Mouse (Mus musculus) intestine, embryonic 15.5 days (tissue): ENCODE data around the gene Slc39a3. TPM values are rescaled to one million over a fixed set of nuclear protein-coding genes. Genes with fewer than 3 reads are reported as not detected.
"Not testable (repeated sequence)": the region's sequence is repeated elsewhere in the genome, so short reads cannot be mapped to it uniquely, and the experiment has no call there.

ENCODE experiments used
- ATAC-seq: fragments of 200-750 bp; cut with Nextera tagmentation; 2 replicates; pipeline ENCODE4 v1.8.0; 2017; ENCODE audit warnings: moderate TSS enrichment, moderate library complexity
- H3K27ac ChIP-seq: fragments of 300-500 bp; sonication (generic); 2 replicates; pipeline ENCODE4 v1.5.1; 2015; ENCODE audit warnings: mild to moderate bottlenecking, inconsistent platforms
- H3K27me3 ChIP-seq: fragments of 300-500 bp; sonication (generic); replicated peaks from 2 replicates; pipeline ENCODE4 v1.6.1; 2015; ENCODE audit warnings: inconsistent platforms
- H3K36me3 ChIP-seq: fragments of 300-500 bp; sonication (generic); 2 replicates; pipeline ENCODE4 v1.6.1; 2015; ENCODE audit warnings: inconsistent platforms
- H3K4me1 ChIP-seq: fragments of 300-500 bp; sonication (generic); replicated peaks from 2 replicates; pipeline ENCODE4 v1.6.1; 2015; ENCODE audit warnings: inconsistent platforms
- H3K4me2 ChIP-seq: fragments of 300-500 bp; sonication (generic); replicated peaks from 2 replicates; pipeline ENCODE4 v1.6.1; 2015; ENCODE audit warnings: mild to moderate bottlenecking, inconsistent platforms
- H3K4me3 ChIP-seq: fragments of 300-500 bp; sonication (generic); replicated peaks from 2 replicates; pipeline ENCODE4 v1.5.1; 2015; ENCODE audit warnings: inconsistent platforms
- H3K9ac ChIP-seq: fragments of 300-500 bp; sonication (generic); 2 replicates; pipeline ENCODE4 v1.6.1; 2015; ENCODE audit warnings: inconsistent platforms
- H3K9me3 ChIP-seq: fragments of 300-500 bp; sonication (generic); 2 replicates; pipeline ENCODE4 v1.6.1; 2016; ENCODE audit warnings: inconsistent platforms
- WGBS: fragments of 180-500 bp; shearing (Covaris S2); methylation state at CpG from one replicate; pipeline ENCODE4 v1.1.7; 2015; 5-methylcytosine and 5-hydroxymethylcytosine counted together
- polyA plus RNA-seq: library from polyadenylated mRNA; unstranded; fragments of >200 nt; fragmentation: Nextera tagmentation; extraction: Ambion mirVana; gene quantifications from 2 replicates; pipeline ENCODE4 v1.2.1, GENCODE M21; 2015

Gene Slc39a3
- 15.0 and 18.2 TPM in 2 replicates for polyA plus RNA-seq

DNA sequence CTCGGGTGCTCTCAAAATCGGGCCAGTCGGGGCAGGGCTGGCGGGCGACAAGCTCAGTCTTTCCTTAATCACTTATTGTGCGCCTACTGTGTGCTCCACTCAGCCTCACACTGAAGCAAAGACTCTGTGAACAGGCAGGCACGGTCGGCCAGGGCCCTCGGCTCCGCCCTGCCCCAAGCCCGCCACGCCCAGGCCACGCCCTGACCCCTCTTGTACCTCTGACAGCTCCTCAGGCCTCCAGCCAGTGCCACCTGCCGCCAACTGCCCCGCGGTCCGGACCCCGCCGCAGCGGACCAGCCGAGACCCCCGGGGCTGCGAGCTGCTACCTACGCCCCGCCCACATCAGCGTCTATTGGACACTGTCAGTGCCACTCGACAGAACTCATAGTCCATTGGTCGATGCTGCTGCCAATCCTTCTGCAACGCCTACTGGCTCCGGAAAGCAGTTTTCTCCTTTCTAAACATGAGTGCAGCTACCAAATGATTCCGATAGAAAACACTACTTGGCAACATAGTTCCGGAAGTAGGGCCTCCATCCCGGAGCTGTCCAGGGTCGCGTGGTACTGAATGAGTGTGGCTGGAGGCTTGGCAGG is at the start of gene Slc39a3:
Gene Slc39a3, minus strand, starts transcription at position 439 of the 593 bp plus-strand sequence.
- no peaks in the 10 kb centered on the region for H3K36me3 ChIP-seq
- H3K4me3 ChIP-seq, result peak within 1 kb of the TSS; percentile 68
- peak within 1 kb of the TSS; percentile 74 for H3K4me2 ChIP-seq
- H3K27ac ChIP-seq, result peak within 1 kb of the TSS; percentile 46
- peak; percentile 99 for ATAC-seq
- H3K9ac ChIP-seq, result peak within 1 kb of the TSS; percentile 75
- H3K9me3 ChIP-seq, result no peaks in the 10 kb centered on the region
- 0 out of 2 replicates have a peak, but pooled peaks cover 2% of the 10 kb centered on the region for H3K4me1 ChIP-seq
- no peaks in the 10 kb centered on the region for H3K27me3 ChIP-seq
- under 1% methylated on average over 35 of the region's 35 CpGs for WGBS

DNA sequence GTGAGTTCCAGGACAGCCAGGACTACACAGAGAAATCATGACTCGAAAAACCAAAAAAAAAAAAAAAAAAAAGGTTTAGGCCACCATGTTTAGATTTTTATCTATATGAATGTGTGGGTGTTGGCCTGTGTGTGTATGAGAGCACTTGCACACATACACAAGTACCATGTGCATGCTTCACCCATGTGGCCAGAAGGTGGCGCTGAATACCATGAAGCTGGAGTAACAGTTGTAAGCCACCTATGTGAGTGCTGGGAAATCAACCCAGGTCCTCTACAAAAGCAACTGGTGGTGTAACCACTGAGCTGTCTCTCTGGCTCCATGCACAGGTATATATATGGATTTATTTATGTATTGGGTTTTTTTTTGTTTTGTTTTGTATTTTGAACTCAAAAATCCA is 49.8 kb upstream of the Slc39a3 start:
- H3K27me3 ChIP-seq, result no peaks in the 10 kb centered on the region
- no peak overlapping the region for H3K9ac ChIP-seq
- 50% methylated on average over 2 of the region's 2 CpGs for WGBS
- 0 out of 2 replicates have a peak, but pooled peaks cover 6% of the 10 kb centered on the region for H3K36me3 ChIP-seq
- ATAC-seq, result no peak
- H3K4me3 ChIP-seq, result no peak overlapping the region
- peaks cover 4% of the 10 kb centered on the region; the same call in 1 of the 2 replicates for H3K4me1 ChIP-seq
- no peak overlapping the region for H3K4me2 ChIP-seq
- H3K27ac ChIP-seq, result no peak overlapping the region
- no peaks in the 10 kb centered on the region for H3K9me3 ChIP-seq

DNA sequence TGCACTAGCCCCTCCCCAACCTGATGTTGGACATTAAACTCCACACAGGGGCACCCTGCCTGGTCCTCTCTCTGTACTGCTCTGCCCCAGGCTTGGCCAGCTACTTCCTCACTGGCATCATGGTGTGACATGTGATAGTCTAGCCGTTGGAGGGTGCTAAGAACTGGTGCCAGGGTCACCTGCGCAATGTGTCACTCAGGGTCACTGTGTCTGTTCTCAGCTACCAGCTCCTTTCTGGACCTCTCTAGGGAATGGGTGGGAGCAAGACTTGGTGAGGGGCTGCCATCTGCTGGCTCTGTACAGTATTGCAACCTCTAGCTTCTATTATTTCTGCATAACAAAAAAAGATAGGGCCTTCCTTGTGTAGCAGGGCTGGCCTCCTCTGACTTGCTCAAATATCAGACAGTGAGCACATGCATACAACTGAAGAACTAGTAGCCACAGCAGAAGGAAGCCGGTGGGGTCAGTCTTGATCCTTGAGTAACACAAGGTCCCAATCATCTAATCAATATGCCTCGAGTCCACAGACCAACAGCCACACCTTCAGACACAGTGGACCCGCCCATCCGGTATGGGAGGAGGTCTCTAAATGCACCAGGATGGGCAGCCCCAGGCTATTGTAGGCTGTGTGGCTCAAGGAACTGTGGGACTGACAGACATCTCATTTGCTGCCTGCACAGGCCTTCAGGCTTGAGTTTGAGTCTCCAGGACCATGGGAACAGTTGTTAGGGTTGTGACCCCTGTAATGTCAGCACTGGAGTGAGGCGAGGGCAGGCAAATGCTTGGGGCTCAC is 45.1 kb upstream of the Slc39a3 start:
- H3K4me1 ChIP-seq, result no peaks in the 10 kb centered on the region
- H3K36me3 ChIP-seq, result peaks cover 45% of the 10 kb centered on the region
- H3K4me3 ChIP-seq, result no peak overlapping the region
- no peak overlapping the region for H3K4me2 ChIP-seq
- peak; percentile 52 for ATAC-seq
- WGBS, result 77% methylated on average over 7 of the region's 7 CpGs
- H3K27me3 ChIP-seq, result no peaks in the 10 kb centered on the region
- no peak overlapping the region for H3K27ac ChIP-seq
- H3K9me3 ChIP-seq, result no peaks in the 10 kb centered on the region
- H3K9ac ChIP-seq, result no peak overlapping the region

GRCm38 (mm10) chr10:81080008-81080655 is 42.9 kb upstream of the Slc39a3 start:
- Histone ChIP-seq H3K4me1 (0 out of 2 replicates have a peak, but pooled peaks cover 7% of the 10 kb centered on the region), H3K27me3 (no peaks in the 10 kb centered on the region), H3K27ac (no peak overlapping the region), H3K4me3 (no peak overlapping the region), H3K36me3 (peaks cover 47% of the 10 kb centered on the region), H3K4me2 (no peak overlapping the region), H3K9ac (no peak overlapping the region), H3K9me3 (no peaks in the 10 kb centered on the region)
- 92% methylated on average over 31 of the region's 31 CpGs for WGBS
- ATAC-seq, result no peak

DNA sequence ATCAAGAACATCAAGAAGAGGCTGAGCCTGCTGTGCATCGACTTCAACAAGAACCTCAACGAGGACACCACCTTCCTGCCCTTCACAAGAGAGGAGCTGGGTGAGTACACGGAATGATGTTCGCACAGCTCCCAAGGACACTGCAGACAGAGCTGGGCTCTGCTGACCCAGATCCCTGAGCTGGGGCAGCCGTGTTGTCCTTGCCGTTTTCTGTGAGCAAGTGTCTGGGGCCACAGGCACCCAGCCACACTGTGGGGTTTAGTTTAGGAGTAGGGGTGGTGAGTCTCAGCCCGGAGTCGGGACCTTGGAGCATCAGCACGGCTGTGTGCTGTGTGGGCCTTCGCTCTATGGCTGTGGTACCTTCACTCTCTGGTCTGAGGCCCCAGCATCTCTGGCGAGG is 40.7 kb upstream of the Slc39a3 start:
- Histone ChIP-seq H3K4me3 (no peak overlapping the region), H3K4me1 (0 out of 2 replicates have a peak, but pooled peaks cover 7% of the 10 kb centered on the region), H3K9ac (no peak overlapping the region), H3K27me3 (no peaks in the 10 kb centered on the region), H3K27ac (no peak overlapping the region), H3K9me3 (no peaks in the 10 kb centered on the region), H3K36me3 (peaks cover 60% of the 10 kb centered on the region), H3K4me2 (no peak overlapping the region)
- no peak for ATAC-seq
- WGBS, result 92% methylated on average over 11 of the region's 11 CpGs

- Histone ChIP-seq H3K27me3 (no peaks in the 10 kb centered on the region), H3K4me1 (0 out of 2 replicates have a peak, but pooled peaks cover 12% of the 10 kb centered on the region), H3K9me3 (no peaks in the 10 kb centered on the region), H3K4me3 (no peak overlapping the region), H3K27ac (no peak overlapping the region), H3K9ac (no peak overlapping the region), H3K4me2 (no peak overlapping the region), H3K36me3 (peaks cover 53% of the 10 kb centered on the region)
- 71% methylated on average over 1 of the region's 1 CpGs for WGBS
- ATAC-seq, result no peak
These were observed 39.1 kb upstream of the Slc39a3 start for GRCm38 (mm10) chr10:81076356-81076755.

DNA sequence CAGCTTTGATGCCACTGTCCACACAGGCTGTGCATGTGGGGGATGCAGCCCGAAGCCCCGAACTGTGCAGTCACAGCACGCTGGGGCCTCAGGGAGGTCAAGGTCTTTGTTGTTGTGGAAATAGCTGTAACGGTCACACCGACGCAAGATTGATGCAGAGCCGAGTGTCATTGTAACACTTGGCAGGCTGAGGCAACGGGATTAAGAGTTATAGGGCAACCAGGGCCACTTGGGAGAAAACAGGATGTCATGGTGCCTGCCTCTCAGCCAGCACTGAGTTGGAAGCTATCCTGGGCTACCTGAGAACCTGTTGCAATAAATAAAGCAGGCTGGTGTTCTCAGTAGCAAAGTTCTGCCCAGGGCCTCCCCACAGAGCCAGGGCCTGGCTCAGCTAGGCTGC is 38.5 kb upstream of the Slc39a3 start:
- Histone ChIP-seq H3K4me3 (no peak overlapping the region), H3K27ac (no peak overlapping the region; the same call in 1 of the 2 replicates), H3K9me3 (no peaks in the 10 kb centered on the region), H3K27me3 (no peaks in the 10 kb centered on the region), H3K4me1 (peaks cover 18% of the 10 kb centered on the region), H3K4me2 (no peak overlapping the region), H3K36me3 (peaks cover 46% of the 10 kb centered on the region), H3K9ac (no peak overlapping the region)
- WGBS, result 82% methylated on average over 8 of the region's 8 CpGs
- no peak for ATAC-seq

GRCm38 (mm10) chr10:81073464-81073863 is 36.2 kb upstream of the Slc39a3 start:
- Histone ChIP-seq H3K36me3 (peaks cover 30% of the 10 kb centered on the region), H3K9me3 (no peaks in the 10 kb centered on the region), H3K4me1 (peaks cover 23% of the 10 kb centered on the region), H3K27ac (no peak overlapping the region), H3K9ac (no peak overlapping the region), H3K4me3 (no peak overlapping the region), H3K4me2 (no peak overlapping the region), H3K27me3 (no peaks in the 10 kb centered on the region)
- WGBS, result 67% methylated on average over 7 of the region's 7 CpGs
- no peak for ATAC-seq

DNA sequence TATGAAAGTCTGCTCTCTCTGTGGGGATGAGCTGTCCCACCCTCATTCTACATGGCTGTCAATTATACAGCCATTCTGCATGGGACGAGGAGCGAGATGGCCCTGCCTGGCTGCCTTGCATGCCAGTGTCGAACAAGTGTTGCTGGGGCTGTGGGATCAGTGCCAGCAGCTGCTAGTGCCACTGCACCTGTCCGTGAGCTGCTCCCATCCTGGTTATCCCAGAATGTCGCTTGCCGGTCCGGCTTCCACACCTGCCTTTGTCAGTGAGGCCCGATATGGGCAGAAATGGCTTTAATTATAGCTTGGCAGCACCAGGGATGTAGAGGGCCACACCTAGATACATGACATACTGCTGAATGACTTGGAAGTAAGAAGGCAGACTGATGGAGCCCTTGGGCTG is 35.1 kb upstream of the Slc39a3 start:
- Histone ChIP-seq H3K36me3 (peaks cover 19% of the 10 kb centered on the region), H3K9me3 (no peaks in the 10 kb centered on the region), H3K4me2 (no peak overlapping the region), H3K4me3 (no peak overlapping the region), H3K27me3 (no peaks in the 10 kb centered on the region), H3K27ac (no peak overlapping the region), H3K4me1 (peaks cover 23% of the 10 kb centered on the region), H3K9ac (no peak overlapping the region)
- no peak for ATAC-seq
- WGBS, result 96% methylated on average over 8 of the region's 8 CpGs

DNA sequence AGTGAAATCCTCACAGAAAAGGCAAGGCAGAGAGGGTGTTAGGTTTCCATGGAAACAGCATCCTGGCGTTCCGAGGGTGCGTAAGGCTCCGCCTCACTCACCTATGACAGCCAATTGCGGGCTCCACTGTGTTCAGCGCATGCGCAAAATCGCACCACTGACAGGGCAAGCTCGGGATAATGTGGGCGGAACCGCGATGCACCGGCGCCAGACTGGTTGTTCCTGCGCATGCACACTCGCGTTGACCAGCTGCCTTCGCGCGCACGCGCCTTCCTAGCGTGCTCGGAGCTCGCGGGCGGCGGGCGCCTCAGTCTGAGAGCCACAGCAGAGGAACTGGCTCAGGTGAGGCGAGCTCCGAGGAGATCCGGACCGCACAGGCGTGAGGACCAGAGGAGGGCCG is 32.6 kb upstream of the Slc39a3 start, which contains the start of gene Thop1:
Gene Thop1, plus strand, starts transcription at position 200 of the 400 bp plus-strand sequence.
- H3K36me3 ChIP-seq, result peaks cover 14% of the 10 kb centered on the region

DNA sequence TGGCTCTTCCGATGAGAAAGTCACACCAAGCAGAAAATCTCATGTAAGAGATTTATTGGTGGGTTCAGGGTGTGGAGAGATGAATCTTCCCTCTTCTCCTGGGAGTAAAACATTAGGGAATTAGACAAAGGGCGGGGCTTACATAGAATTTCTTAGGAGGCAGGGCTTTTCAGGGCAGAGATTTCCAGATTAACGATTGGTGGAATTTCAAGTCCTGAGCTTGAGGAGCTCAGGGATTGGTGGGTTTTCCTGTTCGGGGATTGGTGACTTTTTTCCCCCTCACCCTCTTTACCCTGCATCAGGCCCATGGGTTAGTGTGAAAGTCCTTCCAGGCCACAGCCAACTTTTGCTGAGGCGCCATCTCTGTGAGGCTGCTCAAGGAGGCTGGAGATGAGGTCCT is 31.5 kb upstream of the Slc39a3 start:
- WGBS, result 69% methylated on average over 5 of the region's 5 CpGs
- no peaks in the 10 kb centered on the region for H3K27me3 ChIP-seq
- H3K4me3 ChIP-seq, result no peak overlapping the region
- H3K27ac ChIP-seq, result no peak overlapping the region
- no peak overlapping the region for H3K9ac ChIP-seq
- no peak for ATAC-seq
- peaks cover 9% of the 10 kb centered on the region; the same call in 1 of the 2 replicates for H3K36me3 ChIP-seq
- H3K4me2 ChIP-seq, result no peak overlapping the region
- peaks cover 16% of the 10 kb centered on the region for H3K4me1 ChIP-seq
- no peaks in the 10 kb centered on the region for H3K9me3 ChIP-seq

More for the DNA sequence above, 32.6 kb upstream of the Slc39a3 start, which contains the start of gene Thop1:
- peak within 1 kb of the TSS; percentile 74 for H3K4me2 ChIP-seq
- H3K27me3 ChIP-seq, result no peaks in the 10 kb centered on the region
- H3K9ac ChIP-seq, result peak within 1 kb of the TSS; percentile 83
- peak within 1 kb of the TSS; percentile 62 for H3K4me3 ChIP-seq
- peak; percentile 98 for ATAC-seq
- peaks cover 16% of the 10 kb centered on the region for H3K4me1 ChIP-seq
- H3K9me3 ChIP-seq, result no peaks in the 10 kb centered on the region
- WGBS, result under 1% methylated on average over 35 of the region's 35 CpGs
- H3K27ac ChIP-seq, result no peak within 1 kb of the TSS

DNA sequence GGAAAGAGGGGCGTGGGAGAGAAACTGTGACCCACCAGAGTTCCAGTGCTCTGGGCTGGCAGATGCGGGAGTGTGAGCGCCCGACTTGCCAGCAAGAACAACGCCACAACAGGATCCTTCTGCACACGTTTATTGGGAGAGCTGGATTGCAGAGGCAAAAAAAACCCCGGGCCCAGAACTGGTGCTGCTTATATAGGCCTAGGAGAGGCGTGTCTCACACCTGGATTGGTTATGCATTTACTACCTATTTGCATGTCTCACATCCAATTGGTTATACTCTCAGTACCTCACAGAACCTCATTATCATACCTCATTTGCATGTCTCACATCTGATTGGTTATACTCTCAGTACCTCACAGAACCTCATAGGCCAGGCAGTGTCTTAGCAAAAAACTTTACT is 27.3 kb upstream of the Slc39a3 start:
- H3K4me1 ChIP-seq, H3K9me3 ChIP-seq, H3K4me2 ChIP-seq, H3K9ac ChIP-seq, H3K27me3 ChIP-seq, H3K36me3 ChIP-seq, H3K27ac ChIP-seq, ATAC-seq, H3K4me3 ChIP-seq: not testable (repeated sequence)
- WGBS, result 87% methylated on average over 8 of the region's 8 CpGs
